Mouse (Mus musculus): ENCODE results near the gene Atg4b. TPM values are rescaled to one million over a fixed set of nuclear protein-coding genes. Genes with fewer than 3 reads are reported as not detected.
A peak's percentile ranks its signal among the peaks of the same experiment; 100 is the strongest.
"Not testable (repeated sequence)": the region's sequence is repeated elsewhere in the genome, so short reads cannot be mapped to it uniquely, and the experiment has no call there.

Gene Atg4b
- total RNA-seq, 2 experiments from 2014 or later, result 24.0 to 31.3 TPM

DNA sequence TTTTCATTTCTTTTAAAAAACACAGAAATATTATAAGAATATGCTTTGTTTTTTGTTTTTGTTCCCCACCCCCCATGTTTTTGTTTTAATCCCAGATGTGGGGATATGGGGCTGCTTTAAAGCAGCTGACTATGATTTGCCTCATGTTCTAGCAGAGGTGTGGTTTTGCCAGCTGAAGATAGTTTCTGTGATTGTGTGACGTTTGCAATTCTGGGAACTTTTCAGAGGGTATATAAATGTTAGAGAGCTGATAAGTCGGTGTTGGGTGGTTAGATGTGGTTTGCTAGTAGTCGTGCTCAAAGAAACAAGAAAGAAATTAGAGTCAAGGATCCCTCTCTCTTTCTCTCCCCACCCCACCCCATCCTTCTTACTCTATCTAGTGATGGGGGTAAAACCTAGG, 15.4 kb upstream of the Atg4b start:
- no peak for TF ChIP-seq CTCF (IDR thresholded peaks at IDR 0.05)
- no peak for DNase-seq
- H3K4me3 ChIP-seq, result no peak overlapping the region
- H3K27ac ChIP-seq, result no peak overlapping the region
- intact Hi-C loops (cut with DNase I), result loop anchor here (10.0 kb wide), 1 partner anchor 221 kb away; the partner anchor contains the start of gene Farp2

DNA sequence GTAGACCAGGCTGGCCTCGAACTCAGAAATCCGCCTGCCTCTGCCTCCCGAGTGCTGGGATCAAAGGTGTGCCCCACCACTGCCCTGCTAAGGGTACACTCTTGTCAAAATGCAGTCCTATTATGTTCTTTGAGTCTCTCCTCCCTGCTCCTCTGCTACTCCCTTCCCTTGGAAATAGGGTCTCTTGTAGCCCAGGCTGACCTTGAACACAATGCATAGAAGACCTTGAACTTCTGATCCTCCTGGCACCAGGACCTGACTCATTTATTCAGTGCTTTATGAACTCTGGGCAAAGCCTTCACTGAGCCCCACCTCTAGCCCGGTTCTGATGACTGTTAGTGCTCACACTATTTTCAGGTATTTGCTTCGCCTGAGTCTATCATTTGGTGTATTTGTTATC, 13.6 kb upstream of the Atg4b start:
- H3K27ac ChIP-seq, result no peak overlapping the region
- no peak for TF ChIP-seq CTCF (IDR thresholded peaks at IDR 0.05)
- intact Hi-C loops (cut with DNase I), result loop anchor here (10.0 kb wide), 1 partner anchor 223 kb away; the partner anchor contains the start of gene Farp2
- DNase-seq, result no peak
- H3K4me3 ChIP-seq, result no peak overlapping the region

GRCm38 (mm10) chr1:93740671-93741070, 10.6 kb upstream of the Atg4b start:
- intact Hi-C loops (cut with DNase I), result no loop called here
- no peak for TF ChIP-seq CTCF (IDR thresholded peaks at IDR 0.05)
- Histone ChIP-seq H3K27ac (no peak overlapping the region), H3K4me3 (no peak overlapping the region)
- DNase-seq, result no peak

DNA sequence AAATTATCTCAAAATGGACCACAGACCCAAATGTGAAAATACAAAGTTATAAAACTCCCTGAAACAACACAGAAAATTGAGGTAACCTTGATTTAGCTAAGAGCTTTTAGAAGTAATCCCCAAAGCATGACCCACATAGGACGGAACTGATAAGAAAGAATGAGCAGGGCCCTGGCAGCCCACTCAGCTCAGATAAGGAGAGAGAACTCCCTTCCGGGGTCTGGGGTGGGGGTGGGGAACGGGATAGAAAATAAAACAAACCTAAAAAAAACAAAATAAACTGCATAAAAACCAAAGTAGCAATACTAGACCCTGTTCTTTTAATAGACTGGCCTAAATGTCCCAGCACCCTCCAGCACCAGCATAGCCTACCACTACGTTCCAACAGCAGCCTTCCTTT, 9.3 kb upstream of the Atg4b start:
- no peak overlapping the region for H3K27ac ChIP-seq
- TF ChIP-seq CTCF (IDR thresholded peaks at IDR 0.05), result no peak
- DNase-seq, result no peak
- H3K4me3 ChIP-seq, result no peak overlapping the region
- intact Hi-C loops (cut with DNase I), result no loop called here

GRCm38 (mm10) chr1:93742910-93743309, 8.4 kb upstream of the Atg4b start:
- intact Hi-C loops (cut with DNase I), result no loop called here
- DNase-seq, result no peak

DNA sequence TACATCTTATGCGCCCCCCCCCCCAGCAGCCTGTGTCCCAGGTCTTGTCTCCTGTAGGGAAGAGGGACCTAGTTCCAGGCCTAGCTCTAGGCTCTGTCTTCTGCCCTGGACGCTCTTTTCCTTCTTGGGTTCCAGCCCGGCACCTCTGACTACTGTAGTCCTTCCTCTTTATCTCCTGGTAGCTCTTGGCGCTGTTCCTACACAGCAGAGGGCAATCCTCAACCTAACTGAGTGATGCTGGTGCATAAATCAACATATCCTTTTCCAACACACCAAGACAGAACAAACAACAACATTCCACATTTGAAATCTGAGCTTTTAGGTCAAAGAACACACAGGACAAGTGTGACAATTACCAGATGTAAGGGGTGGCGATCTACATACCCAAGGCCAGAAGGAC, 5.1 kb upstream of the Atg4b start:
- DNase-seq, result no peak
- H3K27ac ChIP-seq, result no peak overlapping the region

More at GRCm38 (mm10) chr1:93742910-93743309, 8.4 kb upstream of the Atg4b start:
- peak; percentile 31; the same call in 1 of the 2 replicates for TF ChIP-seq CTCF (IDR thresholded peaks at IDR 0.05)
- no peak overlapping the region for H3K27ac ChIP-seq
- no peak overlapping the region for H3K4me3 ChIP-seq

GRCm38 (mm10) chr1:93748539-93748938, 2.8 kb upstream of the Atg4b start:
- DNase-seq, result no peak
- no peak for TF ChIP-seq CTCF (IDR thresholded peaks at IDR 0.05)
- Histone ChIP-seq H3K4me3 (no peak overlapping the region), H3K27ac (no peak overlapping the region)
- intact Hi-C loops (cut with DNase I), result no loop called here

More for the DNA sequence above, 5.1 kb upstream of the Atg4b start:
- TF ChIP-seq CTCF (IDR thresholded peaks at IDR 0.05), result no peak
- H3K4me3 ChIP-seq, result no peak overlapping the region
- intact Hi-C loops (cut with DNase I), result no loop called here

DNA sequence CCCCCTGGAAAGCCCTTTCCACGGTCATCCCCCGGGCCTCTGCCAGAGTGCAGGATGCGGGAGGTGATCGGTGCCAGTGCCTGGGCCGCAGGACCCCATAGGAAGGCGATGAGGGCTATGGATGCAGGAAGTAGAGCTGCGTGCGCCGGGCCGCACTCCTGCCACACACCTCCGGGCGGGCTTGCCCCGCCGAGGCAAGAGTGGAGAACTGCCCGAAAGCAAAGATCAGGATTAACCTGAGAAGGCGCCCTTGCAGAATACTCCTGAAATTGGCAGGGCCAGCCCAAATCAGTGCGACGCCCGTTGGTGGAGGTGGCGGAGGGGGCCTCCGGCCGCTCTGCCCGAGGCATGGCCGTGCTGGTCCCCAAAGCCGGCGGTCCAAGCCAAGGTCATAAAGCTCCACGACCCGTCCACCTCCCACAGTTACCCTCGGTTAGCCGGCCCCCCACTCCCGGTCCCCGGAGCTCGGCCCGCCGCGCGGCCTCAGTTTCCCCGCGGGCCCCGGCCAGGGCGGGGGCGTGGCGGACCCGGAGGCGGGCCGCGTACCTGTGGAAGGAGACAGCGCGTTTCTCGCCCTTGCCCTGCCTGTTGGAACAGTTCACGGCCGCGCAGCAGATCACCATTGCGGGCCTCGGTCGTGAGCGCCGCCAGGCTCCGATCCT, 2.7 kb downstream of the Atg4b start:
- Histone ChIP-seq H3K27ac (peak overlapping the region; percentile 91), H3K4me3 (peak overlapping the region; percentile 94)
- TF ChIP-seq CTCF (IDR thresholded peaks at IDR 0.05), result no peak
- DNase-seq, result no peak
- intact Hi-C loops (cut with DNase I), result loop anchor here (2.0 to 10.0 kb wide), 3 partner anchors 49 to 309 kb away; partner anchors contain the start of gene Ing5

DNA sequence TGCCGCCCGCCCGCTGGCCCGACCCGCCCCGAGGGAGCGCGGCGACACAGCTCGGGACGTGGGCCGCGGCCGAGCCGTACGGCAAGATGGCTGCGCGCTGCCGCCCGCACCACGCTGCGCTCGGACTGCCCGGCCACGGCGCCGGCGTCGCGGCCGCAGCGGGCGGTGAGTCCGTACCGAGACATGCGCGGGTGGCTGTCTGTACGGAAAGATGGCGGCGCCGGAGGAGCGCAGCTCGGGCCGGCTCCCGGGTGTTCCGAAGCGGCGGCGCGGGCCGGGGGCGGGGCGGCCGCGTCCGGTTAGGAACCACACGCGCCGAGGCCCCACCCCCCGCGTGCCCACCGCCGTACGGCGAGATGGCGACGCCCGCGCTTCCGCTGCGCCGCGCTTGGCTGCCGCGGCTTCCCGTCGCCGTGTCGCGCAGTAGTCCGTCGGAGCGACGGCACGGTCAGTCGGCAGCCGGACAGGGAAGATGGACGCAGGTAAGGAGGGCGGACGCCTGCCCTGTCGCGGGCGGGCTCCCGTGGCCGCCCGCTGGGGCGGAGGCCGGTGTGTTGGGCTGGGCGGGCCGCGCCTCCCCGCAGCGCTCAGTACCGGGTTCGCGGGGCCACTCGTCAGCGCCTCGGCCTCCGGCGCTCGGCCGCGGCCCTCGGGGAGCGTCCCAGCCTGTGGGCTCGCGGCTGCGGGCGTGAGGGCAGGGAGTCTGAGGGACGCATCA, 3.4 kb downstream of the Atg4b start, which contains the start of gene Thap4:
TSS of gene Thap4 (minus strand) at position 292 of the 718 bp plus-strand sequence.
- intact Hi-C loops (cut with DNase I), result loop anchor here (2.0 to 10.0 kb wide), 3 partner anchors 48 to 310 kb away; partner anchors contain the start of gene Ing5

DNA sequence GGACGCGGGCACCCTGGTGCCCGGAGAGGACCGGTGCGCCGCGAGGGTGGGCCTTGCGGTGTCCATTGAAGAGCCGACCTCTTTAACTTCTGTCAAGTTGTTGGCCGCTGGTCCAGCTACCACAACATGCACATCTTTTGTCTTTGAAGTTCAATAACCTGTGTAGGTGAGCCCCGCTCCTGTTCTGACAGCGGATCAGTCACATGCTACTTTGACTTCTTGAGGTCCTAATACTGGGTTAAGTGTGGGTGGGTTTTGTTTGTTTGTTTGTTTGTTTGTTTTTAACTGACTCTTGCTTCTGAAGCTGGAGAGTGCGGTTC, 4.0 kb downstream of the Atg4b start:
- H3K27ac ChIP-seq, result peak overlapping the region; percentile 91
- TF ChIP-seq CTCF (IDR thresholded peaks at IDR 0.05), result no peak
- intact Hi-C loops (cut with DNase I), result loop anchor here (2.0 to 10.0 kb wide), 2 partner anchors 48 to 310 kb away; partner anchors contain the start of gene Ing5
- no peak for DNase-seq
- H3K4me3 ChIP-seq, result peak overlapping the region; percentile 94

More for the DNA sequence above, 3.4 kb downstream of the Atg4b start, which contains the start of gene Thap4:
- Histone ChIP-seq H3K27ac (peak within 1 kb of the TSS; percentile 91), H3K4me3 (peak within 1 kb of the TSS; percentile 94)
- no peak for TF ChIP-seq CTCF (IDR thresholded peaks at IDR 0.05)
- peak; percentile 98 for DNase-seq

DNA sequence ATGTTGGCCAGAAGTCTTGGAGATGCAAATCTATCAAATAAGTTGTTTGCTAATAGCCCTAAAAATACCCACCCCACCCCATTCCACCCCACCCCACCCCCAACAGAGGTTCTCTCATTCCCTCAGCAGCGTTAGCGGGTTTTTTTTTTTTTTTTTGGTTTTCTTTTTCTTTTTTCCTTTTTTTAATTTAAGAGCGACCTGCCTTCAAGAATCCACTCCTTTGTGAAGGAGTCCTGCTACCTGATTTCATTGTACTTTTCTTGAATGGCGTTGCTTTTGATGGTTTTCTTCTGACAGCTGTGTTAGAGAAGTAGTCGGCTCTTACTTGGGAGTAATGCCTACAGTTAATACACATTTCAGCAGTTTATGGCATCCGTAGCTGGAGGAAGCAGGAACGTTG, 4.3 kb downstream of the Atg4b start:
- Histone ChIP-seq H3K27ac (peak overlapping the region; percentile 91; the same call in 1 of the 2 replicates), H3K4me3 (peak overlapping the region; percentile 94)
- intact Hi-C loops (cut with DNase I), result loop anchor here (2.0 to 10.0 kb wide), 2 partner anchors 47 to 311 kb away; partner anchors contain the start of gene Ing5
- DNase-seq, result no peak
- TF ChIP-seq CTCF (IDR thresholded peaks at IDR 0.05), result no peak

DNA sequence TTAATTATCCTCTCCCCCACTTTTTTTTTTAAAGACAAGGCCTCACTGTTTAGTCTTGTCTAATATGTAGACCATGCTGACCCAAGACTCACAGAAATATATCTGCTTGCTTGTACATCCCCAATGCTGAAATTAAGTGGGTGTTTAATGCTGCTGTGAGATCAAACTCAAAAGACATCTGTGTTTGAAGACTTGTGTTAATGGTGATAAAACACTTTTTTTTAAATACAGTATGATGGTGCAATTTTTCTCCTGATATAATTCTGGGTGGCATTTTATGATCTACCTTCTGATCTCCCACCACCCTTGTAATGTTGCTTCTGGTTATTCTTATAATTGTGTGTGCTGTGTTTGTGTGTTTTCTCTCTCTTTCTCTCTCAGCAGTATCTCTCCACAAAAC, 4.9 kb downstream of the Atg4b start:
- TF ChIP-seq CTCF (IDR thresholded peaks at IDR 0.05), result no peak
- no peak for DNase-seq
- Histone ChIP-seq H3K27ac (no peak overlapping the region), H3K4me3 (no peak overlapping the region; the same call in 1 of the 2 replicates)
- intact Hi-C loops (cut with DNase I), result loop anchor here (10.0 kb wide), 1 partner anchor 311 kb away; no protein-coding TSS in a partner anchor

- intact Hi-C loops (cut with DNase I), result no loop called here
- no peak overlapping the region for H3K27ac ChIP-seq
- no peak for TF ChIP-seq CTCF (IDR thresholded peaks at IDR 0.05)
- no peak for DNase-seq
- H3K4me3 ChIP-seq, result no peak overlapping the region
Measured at GRCm38 (mm10) chr1:93760076-93760475, 8.8 kb downstream of the Atg4b start.

GRCm38 (mm10) chr1:93763531-93763930, 12.2 kb downstream of the Atg4b start:
- intact Hi-C loops (cut with DNase I); DNase-seq: not testable (repeated sequence)

More at GRCm38 (mm10) chr1:93763531-93763930, 12.2 kb downstream of the Atg4b start:
- not testable (repeated sequence) for H3K4me3 ChIP-seq, H3K27ac ChIP-seq
